Mouse (Mus musculus) kidney, embryonic 15.5 days (tissue): ENCODE data around the gene Slc51a. TPM values are rescaled to one million over a fixed set of nuclear protein-coding genes. Genes with fewer than 3 reads are reported as not detected.

Source experiments
- ATAC-seq: fragments of 200-750 bp; cut with Nextera tagmentation; replicated peaks from 2 replicates; pipeline ENCODE4 v1.8.0; 2017; ENCODE audit warnings: moderate TSS enrichment; ENCODE audit not compliant: low FRiP score
- H3K27ac ChIP-seq: fragments of 300-500 bp; sonication (generic); 2 replicates; pipeline ENCODE4 v1.5.1; 2015; ENCODE audit warnings: mild to moderate bottlenecking, inconsistent platforms
- H3K27me3 ChIP-seq: fragments of 300-500 bp; sonication (generic); 2 replicates; pipeline ENCODE4 v1.6.1; 2015; ENCODE audit warnings: inconsistent platforms
- H3K36me3 ChIP-seq: fragments of 300-500 bp; sonication (generic); 2 replicates; pipeline ENCODE4 v1.6.1; 2015; ENCODE audit warnings: inconsistent platforms
- H3K4me1 ChIP-seq: fragments of 300-500 bp; sonication (generic); 2 replicates; pipeline ENCODE4 v1.6.1; 2015; ENCODE audit warnings: inconsistent platforms
- H3K4me2 ChIP-seq: fragments of 300-500 bp; sonication (generic); 2 replicates; pipeline ENCODE4 v1.6.1; 2015; ENCODE audit warnings: moderate library complexity, mild to moderate bottlenecking, inconsistent platforms
- H3K4me3 ChIP-seq: fragments of 300-500 bp; sonication (generic); replicated peaks from 2 replicates; pipeline ENCODE4 v1.5.1; 2015; ENCODE audit warnings: mild to moderate bottlenecking, inconsistent platforms
- H3K9ac ChIP-seq: fragments of 300-500 bp; sonication (generic); 2 replicates; pipeline ENCODE4 v1.6.1; 2015; ENCODE audit warnings: mild to moderate bottlenecking, inconsistent platforms
- H3K9me3 ChIP-seq: fragments of 300-500 bp; sonication (generic); replicated peaks from 2 replicates; pipeline ENCODE4 v1.6.1; 2016; ENCODE audit warnings: inconsistent platforms
- WGBS: fragments of 180-500 bp; shearing (Covaris S2); methylation state at CpG from one replicate; pipeline ENCODE4 v1.1.7; 2015; ENCODE audit warnings: mixed read lengths; 5-methylcytosine and 5-hydroxymethylcytosine counted together
- polyA plus RNA-seq: library from polyadenylated mRNA; unstranded; fragments of >200 nt; fragmentation: Nextera tagmentation; extraction: Ambion mirVana; gene quantifications from 2 replicates; pipeline ENCODE4 v1.2.1, GENCODE M21; 2015

Gene Slc51a
- polyA plus RNA-seq = 2.1 and 2.2 TPM in 2 replicates

GRCm38 (mm10) chr16:32487234-32488111 lies at the start of gene Slc51a:
Gene Slc51a (minus strand): TSS chr16:32487879.
- H3K27me3 ChIP-seq = no peaks in the 10 kb centered on the region
- no peak within 1 kb of the TSS for H3K4me3 ChIP-seq
- H3K9ac ChIP-seq = no peak within 1 kb of the TSS
- H3K4me2 ChIP-seq = no peak within 1 kb of the TSS
- H3K9me3 ChIP-seq = no peaks in the 10 kb centered on the region
- peaks cover 30% of the 10 kb centered on the region for H3K4me1 ChIP-seq
- no peak for ATAC-seq
- no peaks in the 10 kb centered on the region for H3K36me3 ChIP-seq
- H3K27ac ChIP-seq = no peak within 1 kb of the TSS
- WGBS = 41% methylated on average over 15 of the region's 15 CpGs

- 31% methylated on average over 5 of the region's 5 CpGs for WGBS
- no peak overlapping the region for H3K27ac ChIP-seq
Measured at GRCm38 (mm10) chr16:32535157-32535751, 47.6 kb upstream of the Slc51a start.

GRCm38 (mm10) chr16:32532878-32533826 lies 45.5 kb upstream of the Slc51a start:
- Histone ChIP-seq H3K27me3 (no peaks in the 10 kb centered on the region), H3K9me3 (no peaks in the 10 kb centered on the region), H3K4me2 (no peak overlapping the region), H3K4me3 (no peak overlapping the region), H3K27ac (no peak overlapping the region), H3K9ac (no peak overlapping the region), H3K36me3 (no peaks in the 10 kb centered on the region), H3K4me1 (peaks cover 26% of the 10 kb centered on the region)
- ATAC-seq = no peak
- 75% methylated on average over 18 of the region's 18 CpGs for WGBS

More at GRCm38 (mm10) chr16:32535157-32535751, 47.6 kb upstream of the Slc51a start:
- H3K4me3 ChIP-seq = no peak overlapping the region
- no peaks in the 10 kb centered on the region for H3K36me3 ChIP-seq
- H3K4me1 ChIP-seq = peaks cover 31% of the 10 kb centered on the region
- no peak overlapping the region for H3K4me2 ChIP-seq
- no peak overlapping the region for H3K9ac ChIP-seq
- 0 out of 2 replicates have a peak, but pooled peaks have one; percentile 6 for ATAC-seq
- H3K27me3 ChIP-seq = no peaks in the 10 kb centered on the region
- H3K9me3 ChIP-seq = no peaks in the 10 kb centered on the region

GRCm38 (mm10) chr16:32526906-32527305 lies 39.2 kb upstream of the Slc51a start:
- Histone ChIP-seq H3K9me3 (no peaks in the 10 kb centered on the region), H3K4me3 (no peak overlapping the region), H3K9ac (no peak overlapping the region), H3K36me3 (no peaks in the 10 kb centered on the region), H3K4me2 (no peak overlapping the region), H3K27me3 (no peaks in the 10 kb centered on the region), H3K4me1 (0 out of 2 replicates have a peak, but pooled peaks cover 8% of the 10 kb centered on the region), H3K27ac (no peak overlapping the region)
- no peak for ATAC-seq
- WGBS = 69% methylated on average over 7 of the region's 7 CpGs

- 42% methylated on average over 5 of the region's 5 CpGs for WGBS
- H3K9me3 ChIP-seq = no peaks in the 10 kb centered on the region
- H3K4me1 ChIP-seq = 0 out of 2 replicates have a peak, but pooled peaks cover 8% of the 10 kb centered on the region
- no peak for ATAC-seq
- H3K36me3 ChIP-seq = no peaks in the 10 kb centered on the region
- H3K9ac ChIP-seq = no peak overlapping the region
- no peak overlapping the region for H3K4me3 ChIP-seq
- no peak overlapping the region for H3K4me2 ChIP-seq
- H3K27ac ChIP-seq = no peak overlapping the region
- no peaks in the 10 kb centered on the region for H3K27me3 ChIP-seq
Measured at GRCm38 (mm10) chr16:32524244-32524615, 36.6 kb upstream of the Slc51a start.

GRCm38 (mm10) chr16:32523462-32524243 lies 36.0 kb upstream of the Slc51a start:
- H3K27me3 ChIP-seq = no peaks in the 10 kb centered on the region
- WGBS = 42% methylated on average over 8 of the region's 8 CpGs
- ATAC-seq = no peak
- H3K9ac ChIP-seq = no peak overlapping the region
- H3K36me3 ChIP-seq = no peaks in the 10 kb centered on the region
- H3K9me3 ChIP-seq = no peaks in the 10 kb centered on the region
- H3K4me1 ChIP-seq = 0 out of 2 replicates have a peak, but pooled peaks cover 8% of the 10 kb centered on the region
- H3K4me2 ChIP-seq = no peak overlapping the region
- H3K4me3 ChIP-seq = no peak overlapping the region
- H3K27ac ChIP-seq = no peak overlapping the region

- Histone ChIP-seq H3K9ac (no peak overlapping the region), H3K4me1 (0 out of 2 replicates have a peak, but pooled peaks cover 8% of the 10 kb centered on the region), H3K27me3 (no peaks in the 10 kb centered on the region), H3K4me2 (no peak overlapping the region), H3K36me3 (no peaks in the 10 kb centered on the region), H3K27ac (no peak overlapping the region), H3K9me3 (no peaks in the 10 kb centered on the region), H3K4me3 (no peak overlapping the region)
- ATAC-seq = no peak
- 78% methylated on average over 6 of the region's 6 CpGs for WGBS
Measured at GRCm38 (mm10) chr16:32522578-32523194, 35.0 kb upstream of the Slc51a start.

- Histone ChIP-seq H3K36me3 (no peaks in the 10 kb centered on the region), H3K27ac (no peak overlapping the region), H3K9ac (no peak overlapping the region), H3K4me2 (no peak overlapping the region), H3K4me3 (no peak overlapping the region), H3K27me3 (no peaks in the 10 kb centered on the region), H3K9me3 (no peaks in the 10 kb centered on the region), H3K4me1 (peaks cover 19% of the 10 kb centered on the region)
- ATAC-seq = no peak
- 54% methylated on average over 9 of the region's 9 CpGs for WGBS
Measured at GRCm38 (mm10) chr16:32520372-32520748, 32.7 kb upstream of the Slc51a start.

- H3K9me3 ChIP-seq = no peaks in the 10 kb centered on the region
- H3K27me3 ChIP-seq = no peaks in the 10 kb centered on the region
- ATAC-seq = no peak
- no peak overlapping the region for H3K4me2 ChIP-seq
- no peak overlapping the region for H3K4me3 ChIP-seq
- WGBS = 78% methylated on average over 15 of the region's 15 CpGs
- no peaks in the 10 kb centered on the region for H3K36me3 ChIP-seq
- H3K4me1 ChIP-seq = peaks cover 19% of the 10 kb centered on the region
- no peak overlapping the region for H3K9ac ChIP-seq
- H3K27ac ChIP-seq = no peak overlapping the region
Measured at GRCm38 (mm10) chr16:32519656-32520371, 32.1 kb upstream of the Slc51a start.

- H3K4me2 ChIP-seq = no peak overlapping the region
- H3K4me3 ChIP-seq = no peak overlapping the region
- no peaks in the 10 kb centered on the region for H3K36me3 ChIP-seq
- H3K9me3 ChIP-seq = no peaks in the 10 kb centered on the region
- 83% methylated on average over 12 of the region's 12 CpGs for whole genome bisulfite sequencing
- no peak overlapping the region for H3K27ac ChIP-seq
- no peaks in the 10 kb centered on the region for H3K27me3 ChIP-seq
- peaks cover 11% of the 10 kb centered on the region for H3K4me1 ChIP-seq
- ATAC-seq = no peak
- no peak overlapping the region for H3K9ac ChIP-seq
Measured at GRCm38 (mm10) chr16:32517785-32518481, 30.3 kb upstream of the Slc51a start.
